Mouse (Mus musculus): ENCODE results near the gene Olfr1294. TPM values are rescaled to one million over a fixed set of nuclear protein-coding genes. Genes with fewer than 3 reads are reported as not detected.

Gene Olfr1294
- total RNA-seq (2014; fragmentation: Nextera tagmentation) (not detected in 2 replicates), total RNA-seq (2017) (not detected in 2 replicates)

DNA sequence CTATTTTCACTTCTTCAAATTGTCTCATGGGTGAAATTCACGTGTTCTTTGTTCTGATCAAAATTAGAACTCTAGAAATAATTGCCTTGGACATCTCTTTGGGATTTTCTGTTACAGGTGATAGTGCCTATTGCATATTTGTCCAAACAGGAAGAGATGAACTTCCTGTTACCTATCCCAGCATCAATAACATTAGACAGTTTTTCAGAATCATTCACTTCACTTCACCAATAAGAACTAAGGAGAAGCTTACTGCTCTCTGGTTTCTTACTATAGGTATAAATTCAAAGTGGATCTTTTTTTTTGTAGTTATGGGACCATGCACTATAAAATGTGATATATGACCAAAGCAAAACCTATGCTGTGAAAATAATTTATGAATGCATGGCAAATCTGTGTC, at the start of gene Olfr1294:
Gene Olfr1294 (minus strand): TSS at position 101 of the 400 bp plus-strand sequence.
- no peak for ATAC-seq (replicated peaks; ENCODE audit: low FRiP score, low TSS enrichment, poor library complexity, severe bottlenecking)

GRCm38 (mm10) chr2:111569581-111569980, 29.5 kb upstream of the Olfr1294 start, which contains the start of gene Olfr1295:
Olfr1295 (minus strand) TSS chr2:111569681.
- ATAC-seq (replicated peaks; ENCODE audit: low FRiP score, low TSS enrichment, poor library complexity, severe bottlenecking), result no peak

GRCm38 (mm10) chr2:111524903-111525302, 15.2 kb downstream of the Olfr1294 start, which contains the start of gene Olfr1293-ps:
Olfr1293-ps (plus strand) TSS chr2:111525203.
- no peak for ATAC-seq (replicated peaks; ENCODE audit: low FRiP score, low TSS enrichment, poor library complexity, severe bottlenecking)

DNA sequence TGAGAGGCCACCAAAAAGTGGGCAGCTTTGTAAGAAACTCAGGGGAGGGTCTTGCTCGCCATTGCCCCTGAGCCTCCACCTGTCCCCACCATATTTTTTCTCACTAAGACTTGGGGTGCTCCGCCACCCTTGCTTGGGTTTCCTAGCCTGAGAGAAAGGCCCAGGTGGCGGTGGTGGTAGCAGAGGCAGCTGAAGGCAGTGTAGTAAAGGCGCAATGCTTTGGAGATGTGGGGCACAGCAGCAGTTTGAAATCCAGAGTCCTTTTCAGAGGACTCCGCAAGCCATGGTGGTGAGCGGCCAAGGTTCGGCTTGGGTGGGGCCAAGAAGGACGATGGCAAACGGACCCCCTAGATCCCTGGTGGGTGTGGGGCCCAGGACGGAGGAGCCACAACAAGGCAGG, 22.6 kb downstream of the Olfr1294 start:
- no peak for ATAC-seq (replicated peaks; ENCODE audit: low FRiP score, low TSS enrichment, poor library complexity, severe bottlenecking)

DNA sequence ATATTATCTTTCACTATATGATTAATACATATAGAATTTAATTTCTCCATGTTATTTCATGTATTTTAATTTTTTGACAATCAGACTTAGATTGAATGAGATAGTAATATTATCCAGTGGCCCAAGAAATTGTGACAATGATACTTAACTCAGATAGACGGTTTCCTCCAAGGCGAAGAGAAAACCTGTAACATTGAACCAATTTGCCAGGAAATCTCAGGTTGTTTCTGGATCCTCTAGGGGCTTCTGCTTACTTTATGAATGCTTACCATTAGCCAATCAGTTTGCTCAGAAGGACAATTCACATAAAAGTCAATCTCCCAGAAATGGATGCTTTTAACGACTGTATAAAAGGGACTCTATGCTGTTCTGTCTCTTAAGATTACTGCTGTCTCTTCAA, 43.2 kb downstream of the Olfr1294 start, which contains the start of gene Olfr1291-ps1:
Gene Olfr1291-ps1 (plus strand): TSS at position 301 of the 400 bp plus-strand sequence.
- ATAC-seq (replicated peaks; ENCODE audit: low FRiP score, low TSS enrichment, poor library complexity, severe bottlenecking), result no peak

DNA sequence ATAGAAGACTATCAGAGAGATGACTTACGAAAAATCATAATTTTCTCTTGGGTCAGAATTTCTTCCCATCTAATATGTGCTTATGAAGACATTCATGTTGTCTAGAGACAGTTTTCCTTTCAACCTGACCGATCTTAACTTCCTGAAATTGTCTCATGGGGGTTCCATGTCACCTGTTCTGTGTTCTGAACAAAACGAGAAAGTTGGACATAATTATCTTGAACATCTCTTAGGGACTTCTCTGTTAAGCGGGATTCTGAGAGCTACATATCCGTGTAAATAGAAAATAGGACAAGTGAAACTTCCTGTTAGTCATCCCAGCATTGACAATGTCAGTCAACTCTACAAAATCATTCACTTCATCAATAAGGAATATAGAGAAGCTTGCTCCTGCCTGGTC, 46.4 kb downstream of the Olfr1294 start, which contains the start of gene Olfr1290:
Gene Olfr1290 (minus strand): TSS at position 101 of the 400 bp plus-strand sequence.
- no peak for ATAC-seq (replicated peaks; ENCODE audit: low FRiP score, low TSS enrichment, poor library complexity, severe bottlenecking)

Other genes starting within 250 kb of the Olfr1294 start
- gene Olfr1279, start 239.7 kb downstream of the Olfr1294 start, total RNA-seq (2014; fragmentation: Nextera tagmentation), result not detected in 2 replicates
- gene Olfr1279, start 239.7 kb downstream of the Olfr1294 start, total RNA-seq (2017), result not detected in 2 replicates
- not detected in 2 replicates for gene Olfr1280, start 226.3 kb downstream of the Olfr1294 start, total RNA-seq (2014; fragmentation: Nextera tagmentation)
- gene Olfr1280, start 226.3 kb downstream of the Olfr1294 start, total RNA-seq (2017), result not detected in 2 replicates
- not detected in 2 replicates for gene Olfr1281, start 213.8 kb downstream of the Olfr1294 start, total RNA-seq (2014; fragmentation: Nextera tagmentation)
- gene Olfr1281, start 213.8 kb downstream of the Olfr1294 start, total RNA-seq (2017), result not detected in 2 replicates
- not detected in 2 replicates for gene Olfr1282, start 204.2 kb downstream of the Olfr1294 start, total RNA-seq (2014; fragmentation: Nextera tagmentation)
- gene Olfr1282, start 204.2 kb downstream of the Olfr1294 start, total RNA-seq (2017), result not detected in 2 replicates
- not detected in 2 replicates for gene Olfr1283, start 173.5 kb downstream of the Olfr1294 start, total RNA-seq (2014; fragmentation: Nextera tagmentation)
- gene Olfr1283, start 173.5 kb downstream of the Olfr1294 start, total RNA-seq (2017), result not detected in 2 replicates
- gene Olfr1284, start 164.8 kb downstream of the Olfr1294 start, total RNA-seq (2014; fragmentation: Nextera tagmentation), result not detected in 2 replicates
- not detected in 2 replicates for gene Olfr1284, start 164.8 kb downstream of the Olfr1294 start, total RNA-seq (2017)
- not detected in 2 replicates for gene Olfr1286, start 117.2 kb downstream of the Olfr1294 start, total RNA-seq (2014; fragmentation: Nextera tagmentation)
- not detected in 2 replicates for gene Olfr1286, start 117.2 kb downstream of the Olfr1294 start, total RNA-seq (2017)
- not detected in 2 replicates for gene Olfr1287, start 91.1 kb downstream of the Olfr1294 start, total RNA-seq (2014; fragmentation: Nextera tagmentation)
- not detected in 2 replicates for gene Olfr1287, start 91.1 kb downstream of the Olfr1294 start, total RNA-seq (2017)
- not detected in 2 replicates for gene Olfr1288, start 66.2 kb downstream of the Olfr1294 start, total RNA-seq (2014; fragmentation: Nextera tagmentation)
- gene Olfr1288, start 66.2 kb downstream of the Olfr1294 start, total RNA-seq (2017), result not detected in 2 replicates
- not detected in 2 replicates for gene Olfr1289, start 59.5 kb downstream of the Olfr1294 start, total RNA-seq (2014; fragmentation: Nextera tagmentation)
- not detected in 2 replicates for gene Olfr1289, start 59.5 kb downstream of the Olfr1294 start, total RNA-seq (2017)
- not detected in 2 replicates for gene Olfr1290, start 46.5 kb downstream of the Olfr1294 start, total RNA-seq (2014; fragmentation: Nextera tagmentation)
- not detected in 2 replicates for gene Olfr1290, start 46.5 kb downstream of the Olfr1294 start, total RNA-seq (2017)
- gene Olfr1291-ps1, start 43.1 kb downstream of the Olfr1294 start, total RNA-seq (2014; fragmentation: Nextera tagmentation), result not detected in 2 replicates
- gene Olfr1291-ps1, start 43.1 kb downstream of the Olfr1294 start, total RNA-seq (2017), result not detected in 2 replicates
- not detected in 2 replicates for gene Olfr1293-ps, start 15.1 kb downstream of the Olfr1294 start, total RNA-seq (2014; fragmentation: Nextera tagmentation)
- gene Olfr1293-ps, start 15.1 kb downstream of the Olfr1294 start, total RNA-seq (2017), result not detected in 2 replicates
- gene Olfr1295, start 29.4 kb upstream of the Olfr1294 start, total RNA-seq (2014; fragmentation: Nextera tagmentation), result not detected in 2 replicates
- gene Olfr1295, start 29.4 kb upstream of the Olfr1294 start, total RNA-seq (2017), result not detected in 2 replicates
- not detected in 2 replicates for gene Olfr1297, start 86.2 kb upstream of the Olfr1294 start, total RNA-seq (2014; fragmentation: Nextera tagmentation)
- gene Olfr1297, start 86.2 kb upstream of the Olfr1294 start, total RNA-seq (2017), result not detected in 2 replicates
- not detected in 2 replicates for gene Olfr1298, start 108.9 kb upstream of the Olfr1294 start, total RNA-seq (2014; fragmentation: Nextera tagmentation)
- not detected in 2 replicates for gene Olfr1298, start 108.9 kb upstream of the Olfr1294 start, total RNA-seq (2017)
- not detected in 2 replicates for gene Olfr1299, start 121.1 kb upstream of the Olfr1294 start, total RNA-seq (2014; fragmentation: Nextera tagmentation)
- gene Olfr1299, start 121.1 kb upstream of the Olfr1294 start, total RNA-seq (2017), result not detected in 2 replicates
- gene Olfr1301, start 210.7 kb upstream of the Olfr1294 start, total RNA-seq (2014; fragmentation: Nextera tagmentation), result not detected in 2 replicates
- gene Olfr1301, start 210.7 kb upstream of the Olfr1294 start, total RNA-seq (2017), result not detected in 2 replicates
- gene Olfr1302, start 237.1 kb upstream of the Olfr1294 start, total RNA-seq (2014; fragmentation: Nextera tagmentation), result not detected in 2 replicates
- not detected in 2 replicates for gene Olfr1302, start 237.1 kb upstream of the Olfr1294 start, total RNA-seq (2017)

All from megakaryocyte-erythroid progenitor cell, adult 5-6 weeks (primary cell).